Mouse (Mus musculus): ENCODE data around the gene Sparc. TPM values are rescaled to one million over a fixed set of nuclear protein-coding genes. Genes with fewer than 3 reads are reported as not detected.

Sparc gene
- polyA plus RNA-seq, 2 experiments, result 1,741 to 2,257 TPM

GRCm38 (mm10) chr11:55389778-55390177 lies 33.2 kb downstream of the Sparc start:
- peak overlapping the region; percentile 33; the same call in 1 of the 2 replicates for H3K27ac ChIP-seq (replicated peaks; ENCODE audit: low read depth, low read length)
- no peaks in the 10 kb centered on the region for H3K27me3 ChIP-seq (ENCODE audit: control insufficient read depth, insufficient read depth, low read length)
- H3K4me3 ChIP-seq (replicated peaks; ENCODE audit: low read length), result no peak overlapping the region
- peak; percentile 90 for DNase-seq (ENCODE audit: low spot score)
- H3K9ac ChIP-seq (ENCODE audit: low read depth, low read length, severe bottlenecking), result no peak overlapping the region
- H3K36me3 ChIP-seq (ENCODE audit: control insufficient read depth, insufficient read depth, low read length), result peaks cover 11% of the 10 kb centered on the region
- H3K4me2 ChIP-seq (replicated peaks; ENCODE audit: low read depth, low read length, severe bottlenecking), result no peak overlapping the region
- H3K4me1 ChIP-seq (ENCODE audit: control insufficient read depth, insufficient read depth, low read length), result peaks cover 8% of the 10 kb centered on the region; the same call in 1 of the 2 replicates
- H3K9me3 ChIP-seq (ENCODE audit: control insufficient read depth, low read length), result no peaks in the 10 kb centered on the region
- peak; percentile 47; the same call in 1 of the 2 replicates for ATAC-seq (ENCODE audit: low FRiP score, low read depth)
- TF ChIP-seq POLR2A (IDR thresholded peaks at IDR 0.05; ENCODE audit: borderline replicate concordance, extremely low read depth, insufficient read depth, insufficient read length), result no peak
- 0% methylated on average over 2 of the region's 2 CpGs for WGBS

DNA sequence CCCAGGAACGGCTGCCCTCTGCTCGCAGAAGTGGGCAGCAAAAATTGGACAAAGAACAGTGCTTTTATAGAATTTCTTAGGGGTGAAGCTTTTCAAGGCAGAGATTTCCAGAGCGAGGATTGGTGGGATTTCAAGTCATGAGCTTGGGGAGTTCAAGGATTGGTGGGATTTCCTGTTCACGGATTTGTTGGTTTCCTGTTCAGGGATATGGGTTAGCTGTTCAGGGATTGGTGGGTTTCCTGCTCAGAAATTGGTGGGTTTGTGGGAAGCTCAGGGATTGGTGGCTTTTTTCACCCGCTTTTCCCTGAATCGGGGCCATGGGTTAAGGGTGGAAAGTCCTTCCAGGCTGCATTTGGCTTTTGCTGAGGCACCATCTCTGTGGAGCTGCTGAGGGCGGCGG lies 35.4 kb downstream of the Sparc start:
- 47% methylated on average over 8 of the region's 8 CpGs for WGBS
- Histone ChIP-seq H3K9ac (ENCODE audit: low read depth, low read length, severe bottlenecking) (no peak overlapping the region), H3K36me3 (ENCODE audit: control insufficient read depth, insufficient read depth, low read length) (no peaks in the 10 kb centered on the region), H3K4me1 (ENCODE audit: control insufficient read depth, insufficient read depth, low read length) (peaks cover 10% of the 10 kb centered on the region; the same call in 1 of the 2 replicates), H3K4me3 (replicated peaks; ENCODE audit: low read length) (no peak overlapping the region), H3K27me3 (ENCODE audit: control insufficient read depth, insufficient read depth, low read length) (no peaks in the 10 kb centered on the region), H3K9me3 (ENCODE audit: control insufficient read depth, low read length) (no peaks in the 10 kb centered on the region), H3K4me2 (replicated peaks; ENCODE audit: low read depth, low read length, severe bottlenecking) (peak overlapping the region; percentile 26), H3K27ac (replicated peaks; ENCODE audit: low read depth, low read length) (no peak overlapping the region)
- DNase-seq (ENCODE audit: low spot score) (peak; percentile 56), ATAC-seq (ENCODE audit: low FRiP score, low read depth) (0 out of 2 replicates have a peak, but pooled peaks have one; percentile 11)
- no peak for TF ChIP-seq POLR2A (IDR thresholded peaks at IDR 0.05; ENCODE audit: borderline replicate concordance, extremely low read depth, insufficient read depth, insufficient read length)

- H3K4me1 ChIP-seq (ENCODE audit: control insufficient read depth, insufficient read depth, low read length), result peaks cover 10% of the 10 kb centered on the region; the same call in 1 of the 2 replicates
- 15% methylated on average over 11 of the region's 11 CpGs for WGBS
- H3K27ac ChIP-seq (replicated peaks; ENCODE audit: low read depth, low read length), result no peak overlapping the region
- no peaks in the 10 kb centered on the region for H3K9me3 ChIP-seq (ENCODE audit: control insufficient read depth, low read length)
- no peaks in the 10 kb centered on the region for H3K27me3 ChIP-seq (ENCODE audit: control insufficient read depth, insufficient read depth, low read length)
- no peak overlapping the region for H3K9ac ChIP-seq (ENCODE audit: low read depth, low read length, severe bottlenecking)
- no peak overlapping the region for H3K4me2 ChIP-seq (replicated peaks; ENCODE audit: low read depth, low read length, severe bottlenecking)
- DNase-seq (ENCODE audit: low spot score), result peak; percentile 92
- ATAC-seq (ENCODE audit: low FRiP score, low read depth), result peak; percentile 47; the same call in 1 of the 2 replicates
- H3K36me3 ChIP-seq (ENCODE audit: control insufficient read depth, insufficient read depth, low read length), result no peaks in the 10 kb centered on the region
- H3K4me3 ChIP-seq (replicated peaks; ENCODE audit: low read length), result no peak overlapping the region
- no peak for TF ChIP-seq POLR2A (IDR thresholded peaks at IDR 0.05; ENCODE audit: borderline replicate concordance, extremely low read depth, insufficient read depth, insufficient read length)
These were observed 36.4 kb downstream of the Sparc start for GRCm38 (mm10) chr11:55386424-55387063.

DNA sequence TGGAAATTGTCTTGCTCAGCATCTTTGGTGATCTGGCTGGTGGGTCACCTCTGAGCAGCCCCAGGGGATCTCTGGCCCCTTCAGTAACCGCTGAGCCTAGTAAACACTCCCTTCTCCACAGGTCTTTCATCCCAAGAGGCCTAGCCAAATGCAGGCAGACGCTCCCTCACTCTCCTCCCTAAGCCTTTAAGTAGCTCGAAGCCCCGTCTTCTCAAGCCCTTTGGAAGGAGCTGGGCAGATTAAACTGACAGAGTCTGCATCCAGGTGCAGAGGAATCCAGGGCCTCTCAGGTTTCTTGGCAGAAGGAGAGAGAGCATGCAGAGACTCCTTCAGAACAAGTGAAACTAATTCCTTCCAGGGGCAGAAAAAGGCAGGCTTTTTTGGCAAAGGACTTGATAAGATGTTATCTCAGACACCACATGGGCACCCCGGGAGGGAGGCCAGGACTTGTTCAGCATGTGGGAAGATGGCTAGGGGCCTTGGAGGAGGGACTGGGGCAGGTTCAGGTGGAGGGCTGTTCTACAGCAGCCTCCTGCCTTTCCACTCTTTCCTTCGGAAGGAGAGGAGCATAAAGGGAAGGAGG lies 39.4 kb downstream of the Sparc start:
- no peak for ATAC-seq (ENCODE audit: low FRiP score, low read depth)
- Histone ChIP-seq H3K9me3 (ENCODE audit: control insufficient read depth, low read length) (no peaks in the 10 kb centered on the region), H3K36me3 (ENCODE audit: control insufficient read depth, insufficient read depth, low read length) (no peaks in the 10 kb centered on the region), H3K4me1 (ENCODE audit: control insufficient read depth, insufficient read depth, low read length) (peaks cover 13% of the 10 kb centered on the region; the same call in 1 of the 2 replicates), H3K4me2 (replicated peaks; ENCODE audit: low read depth, low read length, severe bottlenecking) (no peak overlapping the region), H3K4me3 (replicated peaks; ENCODE audit: low read length) (no peak overlapping the region), H3K27me3 (ENCODE audit: control insufficient read depth, insufficient read depth, low read length) (no peaks in the 10 kb centered on the region), H3K9ac (ENCODE audit: low read depth, low read length, severe bottlenecking) (0 out of 2 replicates have a peak overlapping the region, but pooled peaks have one; percentile 21), H3K27ac (replicated peaks; ENCODE audit: low read depth, low read length) (no peak overlapping the region)
- peak; percentile 40 for DNase-seq (ENCODE audit: low spot score)
- WGBS, result 17% methylated on average over 6 of the region's 6 CpGs
- no peak for TF ChIP-seq POLR2A (IDR thresholded peaks at IDR 0.05; ENCODE audit: borderline replicate concordance, extremely low read depth, insufficient read depth, insufficient read length)

DNA sequence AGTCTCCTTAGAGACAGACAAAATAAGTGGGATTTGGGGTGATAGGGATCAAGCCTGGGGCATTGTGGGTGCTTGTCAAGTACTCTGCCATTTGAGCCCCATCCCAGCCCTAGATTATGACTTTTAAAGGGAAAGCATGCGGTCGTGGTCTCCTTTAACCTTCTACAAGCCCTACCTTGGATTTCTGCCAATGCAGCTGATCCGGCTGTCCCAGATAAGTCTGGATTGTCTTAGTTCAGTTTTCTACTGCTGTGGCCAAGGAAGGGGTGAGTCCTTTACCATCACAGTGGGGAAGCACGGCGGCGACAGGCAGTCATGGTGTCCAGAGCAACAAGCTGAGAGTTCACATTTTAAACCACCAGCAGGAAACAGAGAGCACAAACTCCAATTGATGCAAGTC lies 42.1 kb downstream of the Sparc start:
- no peak for ATAC-seq (ENCODE audit: low FRiP score, low read depth)
- H3K4me1 ChIP-seq (ENCODE audit: control insufficient read depth, insufficient read depth, low read length), result peaks cover 9% of the 10 kb centered on the region

More for the DNA sequence above, 42.1 kb downstream of the Sparc start:
- H3K4me2 ChIP-seq (replicated peaks; ENCODE audit: low read depth, low read length, severe bottlenecking), result no peak overlapping the region
- no peaks in the 10 kb centered on the region for H3K27me3 ChIP-seq (ENCODE audit: control insufficient read depth, insufficient read depth, low read length)
- 43% methylated on average over 6 of the region's 6 CpGs for WGBS
- H3K36me3 ChIP-seq (ENCODE audit: control insufficient read depth, insufficient read depth, low read length), result no peaks in the 10 kb centered on the region
- DNase-seq (ENCODE audit: low spot score), result peak; percentile 33
- H3K9me3 ChIP-seq (ENCODE audit: control insufficient read depth, low read length), result no peaks in the 10 kb centered on the region
- H3K4me3 ChIP-seq (replicated peaks; ENCODE audit: low read length), result no peak overlapping the region
- no peak overlapping the region for H3K27ac ChIP-seq (replicated peaks; ENCODE audit: low read depth, low read length)
- TF ChIP-seq POLR2A (IDR thresholded peaks at IDR 0.05; ENCODE audit: borderline replicate concordance, extremely low read depth, insufficient read depth, insufficient read length), result no peak
- H3K9ac ChIP-seq (ENCODE audit: low read depth, low read length, severe bottlenecking), result no peak overlapping the region
